Mouse (Mus musculus): ENCODE measurements around the gene Slc25a26.
A peak's percentile ranks its signal among the peaks of the same experiment; 100 is the strongest.

Slc25a26 gene

GRCm38 (mm10) chr6:94642048-94642447 lies 141.9 kb downstream of the Slc25a26 start:
- no peak for DNase-seq (ENCODE audit: low spot score)

- no peak for DNase-seq (ENCODE audit: low spot score)
These were observed 143.9 kb downstream of the Slc25a26 start for GRCm38 (mm10) chr6:94643989-94644388.

DNA sequence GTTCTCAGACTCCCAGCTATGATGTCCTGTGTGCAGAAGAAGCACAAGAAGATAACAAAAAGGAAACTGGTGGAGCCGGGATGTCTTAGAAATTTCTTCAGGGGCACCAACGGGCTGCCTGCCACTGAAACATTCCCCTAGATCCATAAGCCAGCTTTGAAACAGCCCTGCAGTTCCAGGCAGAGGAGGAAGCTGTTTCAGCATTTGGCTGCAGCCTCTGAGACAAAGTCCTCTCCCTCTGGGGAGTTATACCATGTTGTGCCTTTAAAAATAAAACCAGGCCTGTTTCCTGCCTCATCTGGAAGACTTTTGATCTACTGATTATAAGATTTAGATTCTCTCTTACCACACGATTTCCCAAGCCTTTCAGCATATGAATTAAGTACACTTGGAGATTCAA lies 144.5 kb downstream of the Slc25a26 start:
- DNase-seq (ENCODE audit: low spot score), result peak; percentile 41

DNA sequence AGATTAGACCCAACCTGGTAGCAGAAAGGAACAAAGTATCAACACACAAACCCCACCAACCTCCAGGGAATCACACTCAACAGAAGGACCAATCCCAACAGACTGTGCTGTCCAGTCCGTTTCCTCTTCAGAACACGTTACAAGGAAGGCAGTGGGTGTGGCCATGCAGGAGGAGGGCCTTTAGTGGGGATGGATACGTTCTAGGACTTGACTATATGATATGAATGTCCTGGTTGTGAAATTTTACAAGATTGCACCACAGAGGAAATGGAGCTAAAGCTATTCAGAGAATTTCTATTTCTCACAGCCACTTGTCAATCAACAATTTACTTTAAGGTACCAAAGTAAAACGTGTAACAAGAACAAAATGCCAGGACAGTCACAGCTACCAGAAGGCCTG lies 145.6 kb downstream of the Slc25a26 start:
- DNase-seq (ENCODE audit: low spot score), result no peak

GRCm38 (mm10) chr6:94646274-94646863 lies 146.2 kb downstream of the Slc25a26 start:
- no peak for DNase-seq (ENCODE audit: low spot score)

DNA sequence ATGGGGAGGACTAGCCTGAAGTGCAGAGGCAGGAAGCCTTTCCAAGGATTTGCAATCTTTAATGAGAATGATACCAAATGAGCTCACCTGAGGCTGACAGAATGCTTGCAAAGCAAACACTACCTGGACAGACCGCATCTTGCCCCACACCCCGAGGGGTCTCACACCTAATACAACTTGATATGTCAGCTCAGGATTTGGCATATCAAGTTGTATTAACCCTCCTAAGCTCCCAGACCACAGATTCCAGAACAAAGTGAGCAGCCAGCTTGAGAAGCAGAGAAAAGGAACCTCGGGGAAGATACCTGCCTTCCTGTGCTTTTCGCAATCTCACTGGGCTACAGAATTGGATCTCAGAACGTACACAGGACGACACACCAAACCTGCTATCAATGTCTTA lies 146.8 kb downstream of the Slc25a26 start:
- no peak for DNase-seq (ENCODE audit: low spot score)

GRCm38 (mm10) chr6:94647574-94648430 lies 147.7 kb downstream of the Slc25a26 start:
- DNase-seq (ENCODE audit: low spot score), result peak; percentile 77

DNA sequence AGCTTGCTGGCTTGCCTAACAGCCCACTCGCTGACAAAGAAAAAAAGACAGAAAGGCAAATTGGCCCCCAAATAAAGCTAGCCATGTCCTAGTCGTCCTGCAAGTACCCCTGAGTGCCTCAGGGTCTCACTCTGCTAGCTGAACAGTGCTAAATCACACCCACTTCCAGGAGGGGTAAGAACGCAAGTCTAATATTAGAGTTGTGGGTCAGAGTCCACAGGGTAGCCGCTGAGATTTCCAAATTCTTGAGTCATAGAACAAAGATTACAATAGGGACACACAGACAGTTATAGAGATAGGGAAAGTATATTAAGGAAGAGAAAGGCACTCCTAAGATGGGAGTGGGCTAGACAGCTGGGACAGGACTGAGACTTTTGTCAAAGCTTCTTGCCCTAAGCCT lies 148.4 kb downstream of the Slc25a26 start:
- no peak for DNase-seq (ENCODE audit: low spot score)

DNA sequence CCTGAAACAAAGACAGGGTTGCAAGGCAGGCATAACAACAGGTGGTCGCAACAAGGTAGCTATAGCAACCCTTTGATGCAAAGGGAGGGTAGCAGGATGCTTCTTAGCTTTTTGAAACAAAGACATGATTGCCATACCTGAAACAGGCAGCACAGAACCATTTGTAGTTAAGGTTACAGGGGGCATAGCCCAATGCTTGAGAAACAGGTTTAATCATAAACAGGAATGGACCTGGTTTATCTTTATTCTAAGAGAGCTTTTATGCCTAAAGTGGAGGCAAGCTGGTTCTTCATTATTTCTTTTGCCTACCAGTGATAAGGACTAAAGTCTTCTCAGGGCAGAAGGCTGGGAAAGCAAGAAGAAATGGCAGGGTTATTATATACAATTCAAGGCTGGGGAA lies 149.5 kb downstream of the Slc25a26 start:
- no peak for DNase-seq (ENCODE audit: low spot score)

GRCm38 (mm10) chr6:94651541-94651940 lies 151.4 kb downstream of the Slc25a26 start:
- no peak for DNase-seq (ENCODE audit: low spot score)

DNA sequence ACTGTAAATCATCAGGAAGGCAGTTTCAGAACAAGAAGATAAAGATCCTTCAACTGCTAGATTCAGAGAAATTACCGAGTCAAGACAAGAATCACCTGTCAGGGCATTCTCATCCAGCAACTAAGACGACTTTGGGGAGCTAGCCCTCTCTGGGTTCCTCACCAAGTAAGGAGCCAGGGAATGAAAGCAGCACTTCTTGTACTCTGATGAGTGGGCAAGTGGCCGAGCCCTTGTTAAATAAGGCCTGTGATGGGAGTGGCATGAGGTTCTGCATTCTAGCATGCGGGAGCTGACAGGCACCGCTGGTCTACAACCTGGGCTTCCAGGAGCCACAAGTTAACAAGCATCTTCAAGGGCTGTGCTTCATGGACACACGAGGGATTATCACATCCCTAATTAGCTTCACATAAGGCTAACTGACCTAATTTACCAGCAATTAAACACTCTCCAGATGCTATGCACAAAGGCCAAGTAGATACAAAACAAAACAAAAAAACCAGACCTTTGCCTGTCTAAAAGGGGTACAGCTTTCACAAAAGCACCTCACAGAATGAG lies 152.6 kb downstream of the Slc25a26 start:
- DNase-seq (ENCODE audit: low spot score), result peak; percentile 37

- no peak for DNase-seq (ENCODE audit: low spot score)
These were observed 153.5 kb downstream of the Slc25a26 start for GRCm38 (mm10) chr6:94653388-94654316.
